Mouse (Mus musculus) limb, embryonic 11.5 days (tissue): ENCODE measurements around the gene Ugt1a2. TPM values are rescaled to one million over a fixed set of nuclear protein-coding genes. Genes with fewer than 3 reads are reported as not detected.

Experiments
- ATAC-seq: fragments of 200-750 bp; cut with Nextera tagmentation; 2 replicates; pipeline ENCODE4 v1.8.0; 2017; ENCODE audit warnings: low read depth; ENCODE audit not compliant: insufficient number of reproducible peaks, low FRiP score, low TSS enrichment
- DNase-seq: peaks from one replicate; pipeline ENCODE4 v3.0.0-alpha.2; 2015; ENCODE audit warnings: low spot score
- H3K27ac ChIP-seq: fragments of 300-500 bp; sonication (generic); replicated peaks from 2 replicates; pipeline ENCODE4 v1.5.1; 2014; ENCODE audit warnings: low read depth, mild to moderate bottlenecking, low read length
- H3K27me3 ChIP-seq: fragments of 300-500 bp; sonication (generic); 2 replicates; pipeline ENCODE4 v1.6.1; 2014; ENCODE audit warnings: mild to moderate bottlenecking, low read length, mixed read lengths; ENCODE audit not compliant: control insufficient read depth, insufficient read depth
- H3K36me3 ChIP-seq: fragments of 300-500 bp; sonication (generic); 2 replicates; pipeline ENCODE4 v1.6.1; 2014; ENCODE audit warnings: mild to moderate bottlenecking, low read length, moderate library complexity, mixed read lengths; ENCODE audit not compliant: control insufficient read depth, insufficient read depth
- H3K4me1 ChIP-seq: fragments of 300-500 bp; sonication (generic); 2 replicates; pipeline ENCODE4 v1.6.1; 2014; ENCODE audit warnings: low read length, mixed read lengths; ENCODE audit not compliant: control insufficient read depth, insufficient read depth
- H3K4me2 ChIP-seq: fragments of 300-500 bp; sonication (generic); 2 replicates; pipeline ENCODE4 v1.6.1; 2014; ENCODE audit warnings: low read depth, mild to moderate bottlenecking, moderate library complexity; ENCODE audit not compliant: severe bottlenecking
- H3K4me3 ChIP-seq: fragments of 300-500 bp; sonication (generic); 2 replicates; pipeline ENCODE4 v1.5.1; 2014; ENCODE audit warnings: low read depth, low read length
- H3K9ac ChIP-seq: fragments of 300-500 bp; sonication (generic); 2 replicates; pipeline ENCODE4 v1.6.1; 2014; ENCODE audit warnings: mild to moderate bottlenecking, low read length
- H3K9me3 ChIP-seq: fragments of 300-500 bp; sonication (generic); 2 replicates; pipeline ENCODE4 v1.6.1; 2016; ENCODE audit warnings: low read length; ENCODE audit not compliant: control insufficient read depth
- WGBS: fragments of 180-500 bp; shearing (Covaris S2); extraction: QIAGEN DNeasy Blood & Tissue Kit; methylation state at CpG from one replicate; pipeline ENCODE4 v1.1.7; 2014; 5-methylcytosine and 5-hydroxymethylcytosine counted together
- polyA plus RNA-seq: library from polyadenylated mRNA; unstranded; fragments of >200 nt; fragmentation: Nextera tagmentation; extraction: Ambion mirVana; gene quantifications from 2 replicates; pipeline ENCODE4 v1.2.1, GENCODE M21; 2014

Ugt1a2 gene
- polyA plus RNA-seq, 1 experiment from 2014 or later = not detected

DNA sequence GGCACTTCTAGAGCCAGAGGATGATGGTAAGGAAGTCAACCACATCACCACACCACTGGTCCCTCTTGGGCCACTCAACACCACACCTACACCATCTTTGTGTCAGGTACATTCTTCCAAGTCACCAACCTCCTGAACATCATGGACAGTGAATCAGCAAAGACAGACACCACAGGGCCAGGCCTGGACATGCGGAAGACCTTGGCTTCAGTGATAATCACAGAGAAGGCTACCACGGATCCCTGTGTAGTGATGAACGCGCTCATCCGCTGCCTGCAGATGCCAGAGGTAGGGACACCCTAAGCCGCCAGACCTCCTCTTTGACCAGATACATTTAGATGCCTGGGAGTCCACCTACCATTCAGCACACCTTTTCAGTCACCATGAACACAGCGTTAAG, 27.7 kb downstream of the Ugt1a2 start:
- 71% methylated on average over 7 of the region's 7 CpGs for WGBS
- DNase-seq (no peak), ATAC-seq (no peak)
- H3K9ac ChIP-seq = no peak overlapping the region
- H3K36me3 ChIP-seq = no peaks in the 10 kb centered on the region; the same call in 1 of the 2 replicates
- H3K4me2 ChIP-seq = no peak overlapping the region
- H3K9me3 ChIP-seq = peaks cover 75% of the 10 kb centered on the region
- no peak overlapping the region for H3K27ac ChIP-seq
- H3K27me3 ChIP-seq = no peaks in the 10 kb centered on the region
- no peaks in the 10 kb centered on the region for H3K4me1 ChIP-seq
- H3K4me3 ChIP-seq = no peak overlapping the region

DNA sequence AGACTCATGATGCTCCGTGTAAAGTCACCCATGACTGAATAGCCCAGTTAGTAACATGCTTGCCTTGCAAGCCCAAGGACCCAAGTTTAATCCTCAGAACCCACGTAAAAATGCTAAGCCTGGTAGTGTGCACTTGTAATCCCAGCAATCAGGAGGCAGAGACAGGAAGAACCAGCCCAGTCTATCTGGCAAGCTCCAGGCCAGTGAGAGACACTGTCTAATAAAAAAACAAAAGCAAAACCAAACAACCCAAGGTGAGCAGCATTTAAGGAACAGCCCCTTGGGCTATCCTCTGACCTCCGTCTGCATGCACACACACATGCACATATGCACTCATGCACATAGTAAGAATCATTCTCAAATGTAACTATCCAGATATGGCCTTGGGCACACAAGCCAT, 29.2 kb downstream of the Ugt1a2 start:
- no peak overlapping the region for H3K9ac ChIP-seq
- ATAC-seq (no peak), DNase-seq (no peak)
- WGBS = 83% methylated on average over 3 of the region's 3 CpGs
- H3K4me2 ChIP-seq = no peak overlapping the region
- no peaks in the 10 kb centered on the region; the same call in 1 of the 2 replicates for H3K36me3 ChIP-seq
- no peaks in the 10 kb centered on the region for H3K4me1 ChIP-seq
- H3K27me3 ChIP-seq = no peaks in the 10 kb centered on the region
- H3K27ac ChIP-seq = no peak overlapping the region
- H3K4me3 ChIP-seq = no peak overlapping the region
- H3K9me3 ChIP-seq = peaks cover 89% of the 10 kb centered on the region

DNA sequence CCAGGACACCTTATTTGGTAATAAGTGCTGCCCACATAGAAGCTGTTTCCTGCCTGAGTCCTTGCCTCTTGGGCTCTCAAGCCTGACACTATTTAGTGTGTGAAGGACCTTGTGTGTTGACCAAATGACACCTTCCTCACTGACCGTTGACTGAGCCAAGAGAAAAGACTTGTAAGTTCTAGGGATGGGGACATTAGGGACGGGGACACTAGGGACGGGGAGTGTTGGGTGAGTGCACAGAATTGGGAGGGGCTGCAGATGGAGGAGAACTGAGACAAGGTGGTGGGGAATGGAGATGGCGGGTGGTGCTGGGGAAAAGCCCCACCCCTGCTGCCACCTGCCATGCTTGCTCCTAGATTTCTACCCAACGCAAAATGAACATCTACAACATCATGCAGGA, 29.6 kb downstream of the Ugt1a2 start:
- no peaks in the 10 kb centered on the region for H3K27me3 ChIP-seq
- DNase-seq (no peak), ATAC-seq (no peak)
- no peak overlapping the region for H3K9ac ChIP-seq
- no peaks in the 10 kb centered on the region; the same call in 1 of the 2 replicates for H3K36me3 ChIP-seq
- H3K9me3 ChIP-seq = peaks cover 93% of the 10 kb centered on the region
- no peak overlapping the region for H3K4me2 ChIP-seq
- no peak overlapping the region for H3K4me3 ChIP-seq
- H3K27ac ChIP-seq = no peak overlapping the region
- no peaks in the 10 kb centered on the region for H3K4me1 ChIP-seq
- WGBS = 88% methylated on average over 5 of the region's 5 CpGs

DNA sequence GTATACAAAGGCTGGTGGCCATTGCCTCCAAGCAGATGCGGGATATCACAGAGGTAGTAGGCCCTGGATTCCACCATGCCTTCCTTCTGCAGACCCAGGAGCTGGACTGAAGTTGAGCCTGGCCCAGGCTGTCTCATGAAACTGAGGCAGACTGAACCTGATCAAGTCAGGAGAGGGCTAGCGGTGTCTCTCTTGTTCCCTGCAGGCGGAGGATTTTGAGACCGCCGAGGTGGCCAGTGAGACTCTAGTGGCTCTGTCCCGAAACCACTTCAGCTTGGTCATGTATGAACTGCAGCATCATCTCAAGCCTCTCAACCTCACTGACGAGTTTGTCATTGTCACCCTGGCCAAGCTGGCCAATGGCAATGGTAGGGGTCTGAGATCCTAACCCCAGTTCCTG, 30.0 kb downstream of the Ugt1a2 start:
- H3K4me3 ChIP-seq = no peak overlapping the region
- H3K36me3 ChIP-seq = no peaks in the 10 kb centered on the region; the same call in 1 of the 2 replicates
- no peak for ATAC-seq
- H3K9ac ChIP-seq = no peak overlapping the region
- H3K4me2 ChIP-seq = no peak overlapping the region
- 75% methylated on average over 7 of the region's 7 CpGs for WGBS
- DNase-seq = no peak
- H3K9me3 ChIP-seq = peaks cover 96% of the 10 kb centered on the region
- H3K27ac ChIP-seq = no peak overlapping the region
- H3K4me1 ChIP-seq = no peaks in the 10 kb centered on the region
- no peaks in the 10 kb centered on the region for H3K27me3 ChIP-seq

DNA sequence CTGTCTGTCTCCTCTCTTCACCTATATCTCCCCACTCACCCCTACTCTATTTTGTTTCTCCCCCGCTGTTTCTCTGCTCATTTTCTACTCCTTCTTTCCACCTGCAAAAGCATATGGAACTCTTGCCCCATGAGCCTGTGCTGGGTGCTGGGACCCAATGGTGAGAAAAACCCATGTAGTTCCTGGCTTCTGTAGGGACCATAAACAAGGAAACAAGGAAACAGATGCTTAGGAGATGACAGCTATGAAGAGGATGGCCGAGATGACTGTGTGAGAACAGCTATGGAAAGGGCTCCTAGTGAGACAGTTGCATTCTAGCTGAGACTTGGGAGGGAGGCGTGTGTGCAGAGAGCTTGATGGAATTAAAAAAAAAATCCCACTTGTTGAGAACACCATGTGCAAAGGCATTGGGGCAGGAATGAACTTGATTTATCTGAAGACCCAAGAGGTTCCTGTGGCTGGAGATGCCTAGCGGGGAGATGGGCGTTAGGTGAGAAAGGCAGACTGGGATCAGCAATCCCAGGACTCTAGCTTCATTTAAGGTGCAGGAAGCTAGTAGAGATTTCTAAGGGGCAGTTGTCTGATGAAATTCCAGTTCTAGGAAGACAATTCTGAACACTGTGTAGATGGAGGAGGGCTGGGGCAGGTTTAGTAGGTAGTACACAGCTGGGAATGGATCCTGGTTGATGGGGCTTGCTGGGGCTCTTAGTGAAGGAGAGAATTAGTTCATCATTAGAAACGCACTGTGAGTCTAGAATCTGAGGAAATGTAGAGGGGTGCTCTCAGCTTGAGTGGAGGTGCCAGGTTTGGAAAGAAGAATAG, 30.8 kb downstream of the Ugt1a2 start:
- Histone ChIP-seq H3K4me3 (no peak overlapping the region), H3K27me3 (no peaks in the 10 kb centered on the region), H3K36me3 (no peaks in the 10 kb centered on the region; the same call in 1 of the 2 replicates), H3K4me2 (no peak overlapping the region), H3K9ac (no peak overlapping the region), H3K4me1 (no peaks in the 10 kb centered on the region), H3K27ac (no peak overlapping the region), H3K9me3 (peaks cover 97% of the 10 kb centered on the region)
- 79% methylated on average over 6 of the region's 6 CpGs for WGBS
- no peak for ATAC-seq
- no peak for DNase-seq

DNA sequence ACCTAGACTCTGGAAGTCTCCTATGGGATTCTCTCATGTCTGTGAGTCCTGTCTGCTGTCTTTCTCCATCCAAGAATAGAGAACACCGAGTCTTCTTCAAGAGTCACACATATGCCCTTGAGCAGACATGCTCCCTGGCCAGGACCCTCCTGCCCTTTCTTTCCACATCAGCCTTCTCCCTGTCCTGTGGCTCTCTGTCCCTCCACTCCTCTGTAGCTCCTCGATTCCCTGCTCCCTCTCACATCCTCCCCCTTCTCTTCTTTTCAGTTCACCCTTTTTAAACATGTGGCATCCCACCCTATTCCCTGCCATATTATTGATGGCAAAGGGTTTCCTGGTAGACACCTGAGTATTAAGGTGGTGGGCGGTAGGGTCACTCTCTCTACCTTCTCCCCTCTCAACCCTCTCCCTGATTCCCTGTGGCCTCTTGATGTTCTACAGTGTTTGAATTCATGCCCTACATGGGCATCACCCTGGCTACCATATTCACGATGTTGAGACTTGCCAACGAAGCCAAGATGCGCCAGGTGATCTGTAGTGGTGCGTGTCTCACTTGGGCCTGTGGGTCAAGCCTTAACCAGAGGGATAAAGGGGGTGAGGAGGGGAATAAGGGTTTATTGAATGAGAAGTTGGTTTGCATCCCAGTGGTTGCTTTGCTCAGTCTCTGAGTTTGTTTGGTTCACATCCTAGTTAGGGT, 31.6 kb downstream of the Ugt1a2 start:
- ATAC-seq = no peak
- Histone ChIP-seq H3K9ac (no peak overlapping the region), H3K4me2 (no peak overlapping the region), H3K4me1 (no peaks in the 10 kb centered on the region), H3K27me3 (no peaks in the 10 kb centered on the region), H3K36me3 (no peaks in the 10 kb centered on the region; the same call in 1 of the 2 replicates), H3K9me3 (peaks cover 95% of the 10 kb centered on the region), H3K27ac (no peak overlapping the region), H3K4me3 (no peak overlapping the region)
- no peak for DNase-seq
- WGBS = 68% methylated on average over 7 of the region's 7 CpGs

DNA sequence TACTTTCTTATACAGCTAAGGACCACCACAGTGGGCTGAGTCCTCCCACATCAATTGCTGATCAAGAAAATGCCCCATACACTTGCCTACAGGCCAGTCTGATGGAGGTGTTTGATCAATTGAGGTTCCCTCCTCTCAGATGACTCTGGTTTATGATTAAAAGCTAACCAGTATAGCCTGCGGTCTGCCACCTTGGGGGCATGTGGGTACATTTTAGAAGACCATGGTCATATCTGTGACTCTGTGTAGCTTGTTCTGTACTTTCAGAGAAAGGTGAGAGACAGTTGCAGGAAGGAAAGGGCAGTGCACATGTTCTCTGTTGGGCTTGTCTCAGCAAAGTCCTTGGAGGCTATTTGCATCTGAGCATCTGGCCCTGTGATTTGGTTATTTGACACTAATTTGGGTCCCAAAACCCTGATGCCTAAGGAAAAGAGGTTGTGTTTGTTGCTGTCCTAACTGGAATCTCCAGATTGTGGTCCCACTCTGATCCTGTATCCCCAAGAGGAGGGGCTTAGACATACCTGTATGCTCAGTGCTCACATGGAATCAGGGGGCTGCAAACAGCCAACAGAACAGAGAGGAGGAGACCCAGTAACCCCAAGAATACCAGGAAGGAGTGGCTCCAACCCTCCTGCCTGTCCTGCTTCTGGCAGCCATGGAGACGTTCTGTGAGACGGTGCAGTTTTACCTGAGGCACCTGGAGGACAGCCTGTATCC, 32.4 kb downstream of the Ugt1a2 start:
- H3K27me3 ChIP-seq = no peaks in the 10 kb centered on the region
- ATAC-seq (no peak), DNase-seq (no peak)
- no peak overlapping the region for H3K27ac ChIP-seq
- 57% methylated on average over 3 of the region's 3 CpGs for WGBS
- H3K4me2 ChIP-seq = no peak overlapping the region
- H3K4me1 ChIP-seq = no peaks in the 10 kb centered on the region
- no peak overlapping the region for H3K4me3 ChIP-seq
- H3K9ac ChIP-seq = no peak overlapping the region
- no peaks in the 10 kb centered on the region; the same call in 1 of the 2 replicates for H3K36me3 ChIP-seq
- peaks cover 95% of the 10 kb centered on the region for H3K9me3 ChIP-seq
